Mouse (Mus musculus) B cell, adult 2 months (primary cell): ENCODE results near the gene Ap3b1.

Source experiments
- DNase-seq, 2 experiments: peaks; one replicate each; pipeline ENCODE4 v3.0.0; 2022

Ap3b1 gene

DNA sequence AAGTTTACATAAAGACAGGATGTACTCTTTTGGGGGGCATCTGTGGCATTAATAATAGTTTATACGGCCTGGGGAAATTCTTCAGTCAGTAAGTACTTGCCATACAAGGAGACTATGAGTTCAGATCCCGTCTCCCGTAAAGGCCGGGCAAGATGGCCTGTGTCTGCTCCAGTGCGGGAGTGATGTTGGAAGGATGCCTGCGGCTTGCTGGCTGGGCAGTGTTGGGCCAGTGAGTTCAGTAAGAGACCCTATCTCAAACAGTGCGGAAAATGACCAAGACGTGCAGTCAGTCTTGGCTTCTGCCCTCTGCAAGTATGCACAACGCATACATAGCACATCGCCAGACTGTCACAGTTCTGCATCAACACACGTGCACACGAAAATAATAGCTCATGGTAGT lies 95.4 kb downstream of the Ap3b1 start:
- DNase-seq = no peak

GRCm38 (mm10) chr13:94459143-94459542 lies 100.4 kb downstream of the Ap3b1 start:
- no peak for DNase-seq

DNA sequence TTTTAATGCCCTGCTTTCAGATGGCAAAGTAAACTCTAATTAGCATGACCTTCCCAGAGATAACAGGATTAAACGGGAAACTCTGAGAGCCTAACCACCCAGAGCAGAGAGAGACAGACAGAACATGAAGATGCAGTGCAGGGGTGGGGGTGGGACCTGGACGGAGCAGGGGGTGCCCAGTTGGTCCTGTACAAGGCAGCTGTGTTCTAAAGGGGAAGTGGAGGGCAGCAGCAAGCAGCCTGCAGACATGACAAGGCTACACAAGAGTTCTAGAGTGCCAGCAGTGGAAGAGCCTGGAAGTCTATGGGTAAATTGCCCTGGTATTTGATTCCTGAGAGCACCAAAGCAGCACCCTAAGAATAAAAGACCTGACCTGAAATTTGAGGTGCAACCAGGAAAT lies 105.5 kb downstream of the Ap3b1 start:
- no peak for DNase-seq

DNA sequence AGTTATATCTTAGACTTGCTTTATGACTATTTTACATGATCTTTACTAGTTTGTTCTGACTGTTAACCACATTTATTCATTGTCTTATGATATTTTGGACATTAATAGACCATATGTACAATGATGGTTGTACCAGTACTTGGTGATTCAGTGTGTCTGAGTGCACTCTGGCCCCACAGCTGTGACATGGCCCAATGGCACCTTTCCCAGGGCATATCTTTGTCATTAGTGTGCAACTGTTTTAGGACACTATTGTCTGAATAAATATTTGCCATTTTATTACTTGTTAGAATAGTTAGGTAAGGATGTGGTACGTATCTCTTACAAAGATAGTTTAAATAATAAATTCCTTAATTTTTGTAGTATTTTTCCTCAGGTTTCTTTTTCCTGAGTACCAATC lies 109.8 kb downstream of the Ap3b1 start:
- no peak for DNase-seq

DNA sequence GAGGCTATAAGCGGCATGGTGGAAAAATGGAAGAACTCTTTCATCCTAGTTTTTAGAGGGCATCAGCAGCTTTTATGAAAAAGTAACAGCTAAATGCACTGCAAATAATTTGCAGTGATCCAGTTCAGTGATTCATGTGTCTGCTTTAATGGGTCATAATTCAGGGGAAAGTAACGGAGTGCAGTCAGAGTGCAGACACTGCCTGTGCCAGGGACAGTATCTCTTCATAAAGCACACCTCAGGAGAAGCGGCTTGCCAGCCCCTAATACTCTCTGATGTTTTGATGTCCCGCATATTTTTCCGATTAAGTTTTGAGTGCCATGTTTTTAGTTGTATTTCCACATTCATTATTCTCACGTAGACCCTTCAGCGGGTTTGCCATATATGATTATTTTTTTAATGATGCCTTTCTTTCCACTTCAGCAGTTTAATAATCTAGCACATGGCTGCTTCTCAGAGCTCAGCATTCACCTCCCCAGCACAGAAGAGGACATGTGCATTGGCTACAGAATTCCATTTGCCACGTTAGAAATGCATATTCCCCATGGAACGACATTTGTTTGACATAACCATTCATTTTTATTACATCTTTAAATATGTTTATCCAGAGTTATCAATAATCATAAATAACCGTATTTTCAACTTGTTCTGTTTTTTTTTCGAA lies 112.4 kb downstream of the Ap3b1 start:
- no peak for DNase-seq

DNA sequence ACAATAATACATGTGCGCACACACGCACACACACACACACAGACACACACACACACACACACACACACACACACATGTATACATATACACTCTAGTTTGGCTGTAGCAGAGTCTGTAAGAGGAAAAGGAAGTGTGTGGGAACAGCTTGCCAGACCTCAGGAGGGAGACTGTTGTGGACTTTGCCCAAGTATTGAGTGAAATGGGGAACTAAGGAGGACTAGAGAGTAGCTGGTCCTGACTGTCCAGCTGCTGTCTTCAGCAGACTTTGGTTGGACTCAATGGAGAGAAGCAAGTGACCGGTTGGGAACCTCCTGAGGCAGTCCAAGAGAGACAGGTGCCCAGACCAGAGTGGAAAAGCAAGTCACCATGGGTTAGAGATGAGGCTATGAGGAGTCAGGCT lies 117.4 kb downstream of the Ap3b1 start:
- DNase-seq = no peak

GRCm38 (mm10) chr13:94480256-94480655 lies 121.5 kb downstream of the Ap3b1 start:
- DNase-seq = no peak

GRCm38 (mm10) chr13:94490684-94491083 lies 131.9 kb downstream of the Ap3b1 start:
- no peak for DNase-seq

GRCm38 (mm10) chr13:94491159-94491558 lies 132.4 kb downstream of the Ap3b1 start:
- no peak for DNase-seq

DNA sequence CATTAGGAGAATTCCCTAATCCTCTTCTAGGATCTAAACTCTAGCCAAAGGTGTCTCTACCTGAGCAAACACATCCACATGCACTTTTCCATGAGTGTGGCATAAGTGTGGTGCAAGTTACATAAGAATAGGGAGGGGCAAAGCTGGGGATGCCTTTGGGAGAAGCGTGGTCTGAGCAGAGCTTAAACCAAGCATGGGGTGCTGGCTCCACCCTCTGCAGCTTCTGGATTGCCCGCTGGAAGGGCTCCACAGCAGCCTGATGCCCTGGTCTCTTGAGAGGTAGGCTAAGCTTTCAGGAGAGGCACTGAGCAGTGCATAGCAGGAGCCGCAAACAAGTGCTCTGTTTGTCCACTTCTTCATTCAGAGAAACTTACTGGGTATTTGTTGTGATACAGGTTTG lies 138.8 kb downstream of the Ap3b1 start:
- DNase-seq = no peak

GRCm38 (mm10) chr13:94506411-94506810 lies 147.7 kb downstream of the Ap3b1 start:
- no peak for DNase-seq

- no peak for DNase-seq
These were observed 149.6 kb downstream of the Ap3b1 start for GRCm38 (mm10) chr13:94508344-94508743.

GRCm38 (mm10) chr13:94513157-94513767 lies 154.5 kb downstream of the Ap3b1 start:
- DNase-seq = no peak

DNA sequence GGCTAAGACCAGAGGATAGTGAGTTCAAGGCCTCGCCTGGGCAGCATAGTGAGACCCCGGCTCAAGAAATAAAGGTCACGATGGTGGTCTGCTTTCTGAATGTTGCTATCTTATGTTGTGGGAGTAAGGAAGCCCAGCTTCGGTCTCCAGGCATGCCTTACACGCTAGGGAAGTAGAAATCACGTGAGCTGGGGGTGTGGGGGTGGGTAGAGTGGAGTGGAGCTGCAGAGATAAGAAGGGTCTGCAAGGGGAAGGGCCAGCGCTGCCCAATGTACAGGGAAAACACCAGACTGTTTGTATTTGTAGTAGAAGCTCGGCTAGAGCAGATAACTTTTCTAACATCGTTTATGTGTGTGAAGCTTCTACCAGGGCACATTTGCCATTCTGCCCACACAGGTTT lies 155.1 kb downstream of the Ap3b1 start:
- DNase-seq = no peak

- DNase-seq = no peak
These were observed 156.2 kb downstream of the Ap3b1 start for GRCm38 (mm10) chr13:94514992-94515391.

GRCm38 (mm10) chr13:94516532-94516931 lies 157.8 kb downstream of the Ap3b1 start:
- no peak for DNase-seq

GRCm38 (mm10) chr13:94518176-94518575 lies 159.4 kb downstream of the Ap3b1 start:
- no peak for DNase-seq

DNA sequence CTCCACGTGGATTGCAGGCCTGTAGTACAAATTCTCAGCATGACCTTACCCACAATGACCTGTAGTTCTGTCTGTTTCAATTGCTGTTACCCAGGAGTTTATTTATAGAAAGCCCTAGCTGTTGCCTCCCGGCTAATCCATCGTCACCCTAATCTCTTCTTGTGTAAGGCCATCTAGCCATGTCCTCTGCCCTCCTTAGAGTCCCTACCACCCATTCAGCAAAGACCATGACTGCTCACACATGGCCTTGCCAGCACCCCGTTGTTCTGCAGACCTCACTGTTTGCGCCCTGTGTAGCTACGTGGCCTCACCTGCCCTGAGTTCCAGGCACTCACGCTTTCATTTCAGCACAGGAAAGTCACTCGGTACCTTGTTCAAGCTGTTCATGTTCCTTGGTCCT lies 160.5 kb downstream of the Ap3b1 start:
- no peak for DNase-seq

DNA sequence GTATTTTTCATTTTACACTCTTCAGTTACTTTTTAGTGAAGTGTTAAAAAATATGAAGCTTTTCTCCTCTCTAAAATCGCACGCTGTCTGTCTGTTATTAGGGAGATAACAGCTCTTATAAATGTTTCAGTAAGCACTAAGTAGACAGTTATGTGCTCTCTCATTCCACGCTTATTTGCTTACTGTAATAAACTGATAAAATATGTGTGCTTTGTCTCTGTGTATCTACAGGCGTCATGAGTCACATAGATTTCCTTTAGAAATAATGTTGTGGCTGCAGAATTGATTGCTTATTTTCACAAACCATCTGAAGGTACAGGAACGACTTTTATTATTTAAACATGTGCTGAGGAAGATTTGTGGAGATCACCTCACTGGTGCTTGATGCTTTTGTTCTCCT lies 164.5 kb downstream of the Ap3b1 start:
- no peak for DNase-seq

- DNase-seq = no peak
These were observed 166.0 kb downstream of the Ap3b1 start for GRCm38 (mm10) chr13:94524669-94525238.

GRCm38 (mm10) chr13:94529138-94529537 lies 170.4 kb downstream of the Ap3b1 start:
- DNase-seq = no peak

DNA sequence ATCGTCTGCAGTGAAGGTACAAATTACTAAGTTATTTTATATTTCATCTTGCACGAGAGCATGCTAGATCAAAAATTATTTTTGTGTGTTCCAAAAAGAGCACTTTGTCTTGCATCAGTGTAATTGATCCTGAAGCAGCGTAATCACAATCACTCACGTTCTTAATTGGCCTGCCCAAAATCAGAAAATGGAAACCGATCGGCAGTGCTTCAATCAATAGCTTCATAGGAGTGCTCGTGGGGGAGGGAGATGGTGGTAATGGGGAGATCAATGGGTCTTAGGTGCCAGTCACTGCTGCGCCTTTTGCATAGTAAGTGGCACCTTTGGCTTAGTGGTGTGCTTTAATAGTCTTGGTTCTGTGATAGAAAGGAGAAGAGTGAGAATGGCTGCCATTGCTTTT lies 174.8 kb downstream of the Ap3b1 start:
- DNase-seq = no peak

DNA sequence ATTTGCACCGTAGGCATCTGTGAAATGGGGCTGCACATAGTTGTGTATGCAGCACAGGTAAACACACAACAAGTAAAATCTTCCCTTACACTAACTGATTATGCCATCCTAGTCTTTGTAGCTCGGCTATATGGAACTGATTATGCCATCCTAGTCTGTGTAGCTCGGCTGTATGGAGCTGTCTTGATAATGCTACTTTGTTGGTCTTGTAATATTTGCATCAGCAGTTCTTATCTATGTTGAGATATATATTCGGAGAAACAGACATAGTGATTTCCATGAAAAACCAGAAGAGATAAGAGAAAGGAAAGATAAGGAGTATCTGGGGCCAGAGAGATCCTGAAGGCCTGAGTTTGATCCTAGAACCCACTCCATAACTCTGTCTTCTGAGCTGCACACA lies 178.6 kb downstream of the Ap3b1 start:
- no peak for DNase-seq

DNA sequence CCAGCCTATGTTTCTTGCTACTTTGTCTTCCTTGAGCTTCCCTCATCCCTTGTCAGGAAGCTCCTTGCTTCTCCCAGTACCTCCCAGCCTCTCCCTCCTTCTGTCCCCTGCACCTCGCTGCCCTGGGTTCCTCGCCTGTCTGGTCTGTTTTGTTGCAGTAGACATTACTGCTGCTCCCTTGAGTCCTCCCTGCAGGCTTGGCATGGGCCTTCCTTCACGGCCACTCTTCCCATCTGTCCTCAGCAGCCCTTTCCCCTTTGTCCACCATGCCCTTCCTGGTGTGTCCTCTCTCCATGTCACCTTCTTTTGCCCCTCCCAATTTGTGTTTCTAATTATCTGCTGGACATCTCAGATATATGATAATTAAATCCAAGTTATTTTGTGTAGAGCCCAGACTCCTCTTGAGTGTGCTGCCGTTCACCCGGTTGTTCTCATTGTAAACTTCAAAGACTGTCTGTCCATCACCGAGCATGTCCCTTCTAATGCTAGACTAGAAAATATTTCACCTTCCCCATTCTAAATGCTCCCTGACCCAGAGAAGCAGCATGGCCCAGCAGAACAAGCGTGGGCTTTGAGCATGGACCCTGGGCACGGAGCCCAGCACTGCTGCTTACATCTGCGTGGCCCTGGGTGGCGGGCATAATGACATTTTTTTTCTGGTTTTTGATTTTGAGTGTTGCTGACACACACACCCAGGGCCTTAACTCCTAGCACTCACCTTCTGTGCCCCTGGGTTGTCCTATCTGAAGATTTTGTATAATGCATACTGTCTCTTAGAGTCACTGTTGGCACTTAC lies 181.3 kb downstream of the Ap3b1 start:
- DNase-seq = no peak
